Mouse (Mus musculus): ENCODE measurements around the gene Lrmda. TPM values are rescaled to one million over a fixed set of nuclear protein-coding genes. Genes with fewer than 3 reads are reported as not detected.

Lrmda gene
- total RNA-seq, 2 experiments from 2014 or later: 3.6 to 4.9 TPM

- DNase-seq: peak; percentile 32
Measured at GRCm38 (mm10) chr14:21992321-21992885, 27.1 kb upstream of the Lrmda start.

GRCm38 (mm10) chr14:21993251-21994060 lies 26.1 kb upstream of the Lrmda start:
- peak; percentile 68 for DNase-seq

- DNase-seq: peak; percentile 68
Measured at GRCm38 (mm10) chr14:21994061-21994990, 25.2 kb upstream of the Lrmda start.

- DNase-seq: peak; percentile 89
Measured at GRCm38 (mm10) chr14:21995031-21995754, 24.3 kb upstream of the Lrmda start.

GRCm38 (mm10) chr14:21999588-21999987 lies 19.9 kb upstream of the Lrmda start:
- no peak for DNase-seq

- no peak for DNase-seq
Measured at GRCm38 (mm10) chr14:22003231-22003630, 16.3 kb upstream of the Lrmda start.

- DNase-seq: no peak
Measured at GRCm38 (mm10) chr14:22003631-22004030, 15.9 kb upstream of the Lrmda start.

- no peak for DNase-seq
Measured at GRCm38 (mm10) chr14:22004943-22005342, 14.6 kb upstream of the Lrmda start.

GRCm38 (mm10) chr14:22007006-22007405 lies 12.5 kb upstream of the Lrmda start:
- no peak for DNase-seq

- no peak for DNase-seq
Measured at GRCm38 (mm10) chr14:22014315-22014714, 5.2 kb upstream of the Lrmda start.

GRCm38 (mm10) chr14:22014781-22015180 lies 4.7 kb upstream of the Lrmda start:
- peak; percentile 10 for DNase-seq

GRCm38 (mm10) chr14:22017011-22017410 lies 2.5 kb upstream of the Lrmda start:
- no peak for DNase-seq

GRCm38 (mm10) chr14:22019949-22020845 lies 685 bp downstream of the Lrmda start:
- peak; percentile 9 for DNase-seq

- peak; percentile 71 for DNase-seq
Measured at GRCm38 (mm10) chr14:22020885-22021284, 1.4 kb downstream of the Lrmda start.

GRCm38 (mm10) chr14:22023533-22023932 lies 4.0 kb downstream of the Lrmda start:
- DNase-seq: no peak

GRCm38 (mm10) chr14:22035900-22036299 lies 16.4 kb downstream of the Lrmda start:
- DNase-seq: peak; percentile 86

- DNase-seq: no peak
Measured at GRCm38 (mm10) chr14:22036338-22036737, 16.8 kb downstream of the Lrmda start.

GRCm38 (mm10) chr14:22036802-22037497 lies 17.4 kb downstream of the Lrmda start:
- no peak for DNase-seq

GRCm38 (mm10) chr14:22037498-22038131 lies 18.1 kb downstream of the Lrmda start:
- DNase-seq: no peak

GRCm38 (mm10) chr14:22042146-22042545 lies 22.6 kb downstream of the Lrmda start:
- no peak for DNase-seq

Data from adrenal gland, postnatal 10 days (tissue).